Mouse (Mus musculus): ENCODE results near the gene Tlk2.
"Not testable (repeated sequence)": the region's sequence is repeated elsewhere in the genome, so short reads cannot be mapped to it uniquely, and the experiment has no call there.

The Tlk2 gene

GRCm38 (mm10) chr11:105178516-105178915 lies at the start of gene Tlk2:
Gene Tlk2, plus strand, starts transcription at chr11:105178807.
- DNase-seq (ENCODE audit: low spot score), result no peak

DNA sequence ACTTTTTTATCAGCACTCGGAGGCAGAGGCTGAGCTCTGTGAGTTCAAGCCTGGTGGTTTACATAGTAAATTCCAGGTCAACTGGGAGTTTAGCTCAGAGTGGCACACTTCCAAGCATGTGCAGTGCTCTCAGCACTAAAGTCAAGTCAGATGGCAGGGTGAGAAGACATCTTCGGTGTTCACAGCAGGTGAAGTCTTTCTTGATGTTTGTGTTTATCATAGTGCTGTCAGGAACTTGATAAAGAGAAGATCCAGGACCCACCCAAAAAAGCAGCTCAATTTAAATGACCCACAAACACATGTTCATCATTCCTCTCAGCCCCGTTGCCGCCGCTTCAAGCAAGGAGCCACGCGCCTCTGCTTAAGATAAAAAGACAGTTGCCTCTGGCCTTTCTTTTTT lies 42.9 kb upstream of the Tlk2 start:
- DNase-seq (ENCODE audit: low spot score), result no peak

GRCm38 (mm10) chr11:105137255-105137654 lies 41.4 kb upstream of the Tlk2 start:
- not testable (repeated sequence) for DNase-seq (ENCODE audit: low spot score)

DNA sequence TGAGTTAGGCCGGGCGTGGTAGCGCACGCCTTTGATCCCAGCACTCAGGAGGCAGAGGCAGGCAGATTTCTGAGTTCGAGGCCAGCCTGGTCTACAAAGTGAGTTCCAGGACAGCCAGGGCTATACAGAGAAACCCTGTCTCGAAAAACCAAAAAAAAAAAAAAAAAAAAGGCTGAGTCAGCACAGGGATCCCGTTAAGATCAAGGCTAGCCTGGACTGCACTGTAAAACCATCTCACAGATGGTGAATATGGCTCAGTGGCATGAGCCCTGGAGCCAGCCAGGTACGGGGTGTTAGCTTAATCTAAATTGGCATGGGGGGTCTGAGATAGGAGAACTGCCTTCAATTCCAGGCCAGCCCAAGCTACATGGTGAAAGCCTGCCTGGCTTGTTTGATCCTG lies 38.1 kb upstream of the Tlk2 start:
- DNase-seq (ENCODE audit: low spot score), result not testable (repeated sequence)

DNA sequence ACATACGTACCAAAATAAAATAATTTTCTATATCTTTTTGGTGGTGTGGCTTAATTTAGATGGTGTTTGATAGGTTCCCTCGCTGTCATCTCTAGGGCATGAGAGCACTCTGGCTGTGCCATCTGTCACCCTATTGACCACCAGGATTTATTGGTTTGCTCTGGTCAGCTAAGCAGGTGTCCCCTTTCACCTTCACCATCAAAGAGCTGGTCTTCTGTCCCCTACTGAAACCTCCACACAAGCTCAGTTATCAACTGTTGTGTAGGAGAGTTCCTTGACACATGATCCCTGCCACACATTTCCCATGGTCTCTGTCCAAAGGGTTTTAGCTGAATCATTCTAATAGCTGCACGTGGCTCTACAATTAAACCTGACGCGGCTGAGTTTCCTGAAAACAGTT lies 37.5 kb upstream of the Tlk2 start:
- DNase-seq (ENCODE audit: low spot score), result no peak

- no peak for DNase-seq (ENCODE audit: low spot score)
Measured at GRCm38 (mm10) chr11:105143564-105143963, 35.0 kb upstream of the Tlk2 start.

DNA sequence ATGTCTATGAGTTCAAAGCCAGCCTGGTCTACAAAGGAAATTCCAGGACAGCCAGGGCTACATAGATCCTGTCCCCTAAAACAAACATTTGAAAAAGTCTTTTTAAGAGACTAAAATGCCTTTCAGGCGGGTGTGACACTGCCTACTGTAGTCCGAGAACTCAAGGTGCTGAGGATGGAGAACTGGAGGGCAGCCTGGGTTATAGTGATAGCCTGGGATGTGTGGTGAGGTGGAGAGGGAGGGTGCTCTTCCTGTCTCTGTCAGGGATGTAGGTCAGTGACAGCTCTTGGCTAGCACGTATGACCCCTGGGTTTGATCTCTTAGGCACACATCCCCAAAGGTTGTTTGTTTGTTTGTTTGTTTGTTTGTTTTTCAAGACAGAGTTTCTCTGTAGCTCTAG lies 34.5 kb upstream of the Tlk2 start:
- no peak for DNase-seq (ENCODE audit: low spot score)

DNA sequence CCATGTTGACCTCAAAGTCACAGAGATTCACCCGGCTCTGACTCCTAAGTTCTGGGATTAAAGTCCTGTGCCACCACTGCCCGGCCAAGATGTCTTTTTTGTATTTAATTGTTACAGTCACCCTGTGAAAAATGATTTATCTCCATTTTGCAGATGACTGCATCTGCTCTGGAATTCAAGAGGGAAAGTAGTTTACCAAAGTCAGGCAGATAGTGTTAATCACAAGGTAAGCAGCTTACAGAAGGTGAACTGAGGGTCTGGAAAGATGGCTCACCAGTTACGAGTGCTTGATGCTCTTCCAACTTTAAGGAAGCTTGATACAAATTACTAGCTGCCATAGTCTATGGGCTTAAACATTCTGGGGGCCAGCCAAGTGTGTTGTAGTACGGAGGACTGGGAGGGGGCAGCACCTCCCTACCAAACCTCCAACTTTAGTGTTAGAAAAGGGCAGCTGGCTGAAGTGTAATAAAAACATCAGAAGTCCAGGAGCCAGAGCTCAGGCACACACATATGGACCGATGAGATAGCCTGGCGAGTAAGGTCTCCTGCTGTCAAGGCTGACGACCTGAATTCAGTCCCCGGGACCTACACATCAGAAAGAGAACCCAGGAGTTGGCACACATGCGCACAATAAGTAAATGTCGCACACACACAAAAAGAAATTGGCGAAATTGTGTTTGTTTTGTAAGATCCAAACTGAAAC lies 33.9 kb upstream of the Tlk2 start:
- no peak for DNase-seq (ENCODE audit: low spot score)

DNA sequence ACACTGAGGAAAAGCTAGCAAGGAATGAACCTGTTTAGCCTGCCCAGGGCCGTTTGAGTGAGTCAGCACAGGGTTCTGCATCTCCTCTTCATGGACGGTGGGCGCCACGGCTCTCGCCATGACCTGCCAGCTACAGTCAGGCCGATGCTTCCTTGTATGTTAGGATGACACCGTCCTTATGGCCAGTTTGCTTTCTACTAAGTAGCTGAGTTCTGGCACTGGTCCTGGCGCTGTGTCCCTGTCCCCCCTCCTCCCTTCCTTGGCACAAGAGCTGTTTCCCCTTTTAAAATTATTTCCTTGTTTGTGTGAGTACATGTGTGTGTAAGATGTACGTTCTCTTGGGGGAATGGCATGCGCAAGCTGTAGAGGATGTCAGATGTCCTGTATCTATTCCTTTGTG lies 33.4 kb upstream of the Tlk2 start:
- DNase-seq (ENCODE audit: low spot score), result no peak

DNA sequence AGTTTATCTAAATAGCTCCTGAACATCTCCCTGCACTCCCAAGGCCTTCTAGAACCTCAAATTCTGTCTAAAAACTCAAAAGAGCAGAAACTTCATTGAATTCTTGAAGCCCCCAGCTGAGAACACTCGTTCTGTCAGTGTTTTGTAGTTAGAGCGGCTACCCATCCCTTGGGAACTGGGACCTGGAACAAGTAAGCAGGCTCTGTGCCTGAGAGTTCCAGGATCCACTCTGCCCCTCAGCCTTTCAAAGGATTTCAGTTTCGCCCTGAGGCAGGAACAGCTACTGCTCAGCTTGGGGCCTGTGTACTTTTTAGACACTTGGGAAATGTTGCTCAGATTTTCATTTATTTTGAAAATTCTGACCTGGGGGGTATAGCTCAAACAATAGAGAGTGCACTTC lies 32.0 kb upstream of the Tlk2 start, which contains the start of gene Gm10842:
Gene Gm10842 (plus strand): TSS at position 301 of the 400 bp plus-strand sequence.
- no peak for DNase-seq (ENCODE audit: low spot score)

DNA sequence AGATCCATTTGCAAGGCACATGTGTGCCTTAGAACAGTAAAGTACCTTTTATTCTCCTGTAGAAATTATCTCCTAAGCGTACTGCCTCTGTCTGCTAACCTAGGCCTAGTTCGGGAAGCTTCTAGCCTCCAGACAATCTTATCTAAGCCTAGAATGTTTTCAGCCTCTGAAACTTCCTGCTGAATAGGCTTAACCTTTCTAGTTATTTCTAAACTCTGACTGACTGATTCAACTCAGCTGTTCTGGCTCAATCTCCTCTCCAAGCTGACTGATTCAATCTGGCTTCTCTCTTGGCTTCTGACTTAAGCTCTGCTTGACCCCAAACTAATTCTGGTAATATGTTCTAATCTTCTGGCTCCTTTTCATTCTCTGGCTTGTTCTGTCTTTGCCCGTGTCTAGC lies 29.3 kb upstream of the Tlk2 start:
- no peak for DNase-seq (ENCODE audit: low spot score)

DNA sequence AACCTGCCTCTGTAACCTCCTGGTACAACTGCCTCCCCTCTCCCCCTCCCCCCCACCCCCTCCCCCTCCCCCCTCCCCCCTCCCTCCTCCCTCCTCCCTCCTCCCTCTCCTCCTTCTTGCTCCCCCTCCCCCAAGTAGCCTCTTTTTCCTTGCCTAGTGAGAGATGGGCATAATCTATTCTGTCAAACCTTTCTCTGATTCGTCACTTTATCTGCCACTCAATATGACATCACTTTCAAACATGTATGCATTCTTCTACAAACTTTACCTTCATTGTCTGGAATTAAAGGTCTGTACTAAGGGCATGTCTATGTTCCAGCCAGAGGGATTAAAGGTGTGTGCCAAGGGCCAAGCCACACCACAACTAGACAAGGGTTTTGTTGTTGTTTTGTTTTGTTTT lies 28.8 kb upstream of the Tlk2 start:
- DNase-seq (ENCODE audit: low spot score), result no peak

GRCm38 (mm10) chr11:105150691-105151090 lies 27.9 kb upstream of the Tlk2 start:
- DNase-seq (ENCODE audit: low spot score), result no peak

DNA sequence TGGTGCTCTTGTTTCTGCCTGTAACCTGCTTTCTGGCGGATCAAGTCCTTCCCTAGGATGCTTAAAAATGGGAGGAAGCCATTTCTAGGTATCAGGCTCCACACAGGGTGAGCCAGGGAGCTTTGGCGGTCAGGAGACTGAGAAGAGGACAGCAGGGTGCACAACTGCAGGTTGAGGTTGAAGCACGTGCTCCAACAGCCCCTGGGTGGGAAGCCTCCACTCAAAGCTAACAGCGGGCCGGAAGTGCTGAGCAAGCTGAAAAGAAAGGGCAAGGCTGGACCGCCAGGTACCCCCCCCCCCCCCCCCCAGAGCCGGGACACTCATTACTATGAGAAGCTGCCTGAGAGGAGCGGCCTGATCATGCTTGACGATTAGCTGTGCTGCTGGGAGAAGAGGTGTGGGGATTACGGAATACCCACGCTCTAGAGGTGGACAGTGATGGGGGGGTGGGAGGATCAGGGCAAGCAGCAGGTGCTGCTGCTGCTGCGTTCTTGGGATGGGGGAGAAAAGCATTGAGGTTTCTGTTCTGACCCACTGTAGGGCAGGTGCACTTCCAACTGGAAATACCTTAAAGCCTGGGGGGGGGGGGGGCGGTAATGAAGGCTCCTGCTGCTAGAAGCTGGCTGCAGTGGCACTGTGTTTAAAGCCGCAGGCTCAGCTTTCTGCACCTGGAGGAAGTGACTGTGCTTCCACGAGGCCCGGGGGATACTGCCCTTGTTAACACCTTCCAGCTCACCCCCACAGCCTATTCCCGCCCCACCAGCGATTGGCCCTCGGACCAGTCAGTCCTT lies 27.2 kb upstream of the Tlk2 start:
- no peak for DNase-seq (ENCODE audit: low spot score)

DNA sequence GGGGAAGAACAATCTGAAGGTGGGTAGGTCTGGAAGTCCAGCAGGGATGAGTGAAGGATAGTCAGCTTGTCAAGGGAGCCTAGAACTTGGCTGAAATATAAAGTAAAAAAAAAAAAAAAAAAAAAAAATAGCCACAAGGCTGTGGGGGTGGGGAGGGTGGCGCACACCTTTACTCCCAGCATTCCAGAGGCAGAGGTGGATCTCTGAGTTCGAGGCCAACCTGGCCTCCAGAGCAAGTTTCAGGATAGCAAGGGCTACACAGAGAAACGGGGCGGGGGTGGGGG lies 26.6 kb upstream of the Tlk2 start:
- no peak for DNase-seq (ENCODE audit: low spot score)

DNA sequence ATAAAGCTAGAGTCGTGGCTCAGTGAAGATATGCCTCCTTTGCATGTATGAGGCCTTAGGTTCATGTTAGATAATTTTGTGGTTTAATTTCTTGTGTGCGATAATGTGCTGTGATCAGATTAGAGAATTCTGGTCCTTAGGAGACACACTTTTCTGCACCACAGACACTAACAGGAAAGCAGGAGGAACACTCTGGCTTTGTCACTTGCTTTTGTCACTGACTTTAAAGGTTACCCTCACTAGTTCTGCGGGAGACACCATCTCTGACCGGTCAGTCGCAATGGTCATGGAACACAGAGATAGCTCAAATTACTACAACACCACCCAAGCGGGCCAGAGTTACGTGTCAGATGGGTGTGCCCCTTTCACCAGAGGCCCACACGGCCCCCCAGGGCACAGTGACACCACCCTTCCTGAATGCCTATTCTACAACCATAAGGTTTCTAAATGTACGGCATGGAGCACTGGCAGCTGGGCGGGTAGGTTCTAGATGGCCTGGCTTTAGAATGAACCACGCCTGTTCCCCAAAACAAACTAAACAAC lies 26.2 kb upstream of the Tlk2 start:
- DNase-seq (ENCODE audit: low spot score), result no peak

GRCm38 (mm10) chr11:105153068-105153833 lies 25.4 kb upstream of the Tlk2 start:
- DNase-seq (ENCODE audit: low spot score), result no peak

- DNase-seq (ENCODE audit: low spot score), result no peak
Measured at GRCm38 (mm10) chr11:105155915-105156314, 22.7 kb upstream of the Tlk2 start.

DNA sequence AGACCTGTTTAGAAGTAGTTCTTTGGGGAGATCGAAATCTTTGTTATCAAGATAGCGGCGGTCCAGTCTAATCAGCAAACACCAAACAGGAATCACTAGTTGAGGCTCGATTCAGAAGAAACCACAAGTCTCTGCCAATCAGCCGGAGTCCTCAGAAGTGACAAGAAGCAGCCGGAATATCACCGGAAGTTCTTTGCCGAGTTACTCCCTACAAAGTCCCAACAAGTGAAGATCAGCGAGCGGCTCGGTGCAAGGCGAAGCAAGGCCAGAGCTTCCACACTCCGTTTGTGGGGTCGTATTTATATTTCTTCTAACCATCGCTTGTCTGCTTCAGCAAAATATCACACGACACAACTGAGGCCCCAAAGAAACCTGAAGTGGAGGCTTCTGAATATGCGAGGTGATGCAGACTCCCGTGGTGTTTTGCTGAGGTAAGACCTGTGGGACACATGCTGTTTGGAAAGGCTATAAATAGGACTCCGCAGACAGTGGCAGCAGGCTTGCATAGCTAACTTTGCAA lies 21.8 kb upstream of the Tlk2 start:
- DNase-seq (ENCODE audit: low spot score), result no peak

DNA sequence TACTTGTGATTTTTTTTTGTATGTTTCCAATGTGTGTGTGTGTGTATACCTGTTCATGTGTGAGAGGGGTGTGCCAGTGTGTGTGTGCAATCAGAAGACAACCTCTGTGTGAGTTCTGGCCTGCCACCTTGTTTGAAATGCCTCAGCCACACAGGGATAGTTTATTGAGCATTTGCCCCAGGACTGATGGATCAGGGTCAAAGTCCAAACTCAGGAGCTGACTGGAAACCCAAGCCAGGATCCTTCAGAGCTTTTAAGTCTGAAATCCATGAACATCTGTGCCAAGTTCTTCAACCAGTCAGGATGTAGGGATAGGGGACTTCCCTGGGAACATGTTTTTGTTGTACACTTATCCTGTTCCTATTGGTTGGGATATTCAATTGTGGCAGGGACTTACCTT lies 20.6 kb upstream of the Tlk2 start:
- no peak for DNase-seq (ENCODE audit: low spot score)

- no peak for DNase-seq (ENCODE audit: low spot score)
Measured at GRCm38 (mm10) chr11:105159673-105160360, 18.8 kb upstream of the Tlk2 start.

- no peak for DNase-seq (ENCODE audit: low spot score)
Measured at GRCm38 (mm10) chr11:105161411-105161810, 17.2 kb upstream of the Tlk2 start.

All from urinary bladder, postnatal 25 days (tissue).